Mouse (Mus musculus) kidney, adult 2 months (tissue): Measurements from ENCODE around the gene Ern1. TPM values are rescaled to one million over a fixed set of nuclear protein-coding genes. Genes with fewer than 3 reads are reported as not detected.

Experiments
- DNase-seq: peaks from one replicate; pipeline ENCODE4 v3.0.0; 2021
- H3K27ac ChIP-seq: fragments of 200-500 bp; 2 replicates; pipeline ENCODE4 v1.5.1; 2012; ENCODE audit warnings: low read depth, low read length, control low read depth, inconsistent platforms; ENCODE audit not compliant: insufficient read depth
- H3K27me3 ChIP-seq: fragments of 200-500 bp; replicated peaks from 2 replicates; pipeline ENCODE4 v1.6.1; 2012; ENCODE audit warnings: mild to moderate bottlenecking, moderate library complexity, low read length, inconsistent platforms; ENCODE audit not compliant: control insufficient read depth, insufficient read depth
- H3K36me3 ChIP-seq: fragments of 200-500 bp; 2 replicates; pipeline ENCODE4 v1.6.1; 2012; ENCODE audit warnings: mild to moderate bottlenecking, moderate library complexity, low read length, inconsistent platforms; ENCODE audit not compliant: control insufficient read depth, insufficient read depth
- H3K4me1 ChIP-seq: fragments of 200-500 bp; 2 replicates; pipeline ENCODE4 v1.6.1; 2011; ENCODE audit warnings: low read length; ENCODE audit not compliant: control insufficient read depth, insufficient read depth
- H3K4me3 ChIP-seq: fragments of 200-500 bp; 2 replicates; pipeline ENCODE4 v1.5.1; 2011; ENCODE audit warnings: mild to moderate bottlenecking, low read depth, low read length, control low read depth; ENCODE audit not compliant: insufficient read depth
- CTCF ChIP-seq: fragments of 200-500 bp; conservative IDR thresholded peaks from 2 replicates; pipeline ENCODE4 v1.5.1; 2011; ENCODE audit warnings: low read depth, mild to moderate bottlenecking, control low read depth, low read length, moderate library complexity, mixed read lengths; ENCODE audit not compliant: insufficient read depth, insufficient read length
- POLR2A ChIP-seq: fragments of 200-500 bp; IDR thresholded peaks from one replicate; pipeline ENCODE4 v1.6.1; 2011; ENCODE audit warnings: low read depth, low read length, control low read depth
- WGBS: fragments of 180-500 bp; shearing (Covaris S2); methylation state at CpG from one replicate; pipeline ENCODE4 v1.1.7; 2018; 5-methylcytosine and 5-hydroxymethylcytosine counted together
- polyA plus RNA-seq: library from polyadenylated mRNA; depleted of rRNA; stranded (reverse); fragments of >200 nt; gene quantifications from 2 replicates; pipeline ENCODE4 v1.2.3, GENCODE M21; 2012

Ern1 gene
- polyA plus RNA-seq, 1 experiment = 12.6 TPM

GRCm38 (mm10) chr11:106481651-106482050 is 6.0 kb downstream of the Ern1 start:
- WGBS = 62% methylated on average over 4 of the region's 4 CpGs
- no peak for TF ChIP-seq POLR2A
- no peak for TF ChIP-seq CTCF
- Histone ChIP-seq H3K27ac (no peak overlapping the region), H3K27me3 (no peaks in the 10 kb centered on the region), H3K4me1 (peaks cover 11% of the 10 kb centered on the region), H3K36me3 (no peaks in the 10 kb centered on the region), H3K4me3 (no peak overlapping the region)
- no peak for DNase-seq

GRCm38 (mm10) chr11:106480530-106480885 is 7.1 kb downstream of the Ern1 start:
- Histone ChIP-seq H3K27ac (no peak overlapping the region), H3K4me1 (peaks cover 9% of the 10 kb centered on the region), H3K27me3 (no peaks in the 10 kb centered on the region), H3K4me3 (no peak overlapping the region), H3K36me3 (no peaks in the 10 kb centered on the region)
- TF ChIP-seq CTCF (no peak), POLR2A (no peak)
- WGBS = 69% methylated on average over 3 of the region's 3 CpGs
- DNase-seq = no peak

- DNase-seq = peak; percentile 48
- Histone ChIP-seq H3K36me3 (no peaks in the 10 kb centered on the region), H3K27me3 (no peaks in the 10 kb centered on the region), H3K27ac (no peak overlapping the region), H3K4me3 (no peak overlapping the region), H3K4me1 (peaks cover 9% of the 10 kb centered on the region)
- TF ChIP-seq POLR2A (no peak), CTCF (no peak)
- WGBS = 52% methylated on average over 9 of the region's 9 CpGs
Measured at GRCm38 (mm10) chr11:106479619-106480529, 7.8 kb downstream of the Ern1 start.

GRCm38 (mm10) chr11:106478745-106479144 is 8.9 kb downstream of the Ern1 start:
- no peak overlapping the region for H3K27ac ChIP-seq
- H3K4me3 ChIP-seq = no peak overlapping the region
- DNase-seq = no peak
- H3K36me3 ChIP-seq = no peaks in the 10 kb centered on the region
- TF ChIP-seq CTCF (no peak), POLR2A (no peak)
- no peaks in the 10 kb centered on the region for H3K27me3 ChIP-seq
- H3K4me1 ChIP-seq = peaks cover 9% of the 10 kb centered on the region
- 64% methylated on average over 1 of the region's 1 CpGs for WGBS

- Histone ChIP-seq H3K36me3 (no peaks in the 10 kb centered on the region), H3K27ac (no peak overlapping the region), H3K27me3 (no peaks in the 10 kb centered on the region), H3K4me1 (peaks cover 9% of the 10 kb centered on the region), H3K4me3 (no peak overlapping the region)
- TF ChIP-seq CTCF = no peak
- 96% methylated on average over 4 of the region's 4 CpGs for WGBS
- no peak for DNase-seq
Measured at GRCm38 (mm10) chr11:106477505-106478160, 10.0 kb downstream of the Ern1 start.

- no peak for DNase-seq
- H3K27me3 ChIP-seq = no peaks in the 10 kb centered on the region
- WGBS = 77% methylated on average over 1 of the region's 1 CpGs
Measured at GRCm38 (mm10) chr11:106475309-106475708, 12.3 kb downstream of the Ern1 start.

GRCm38 (mm10) chr11:106471629-106472028 is 16.0 kb downstream of the Ern1 start:
- Histone ChIP-seq H3K4me3 (no peak overlapping the region), H3K27ac (no peak overlapping the region), H3K4me1 (no peaks in the 10 kb centered on the region; the same call in 1 of the 2 replicates), H3K27me3 (no peaks in the 10 kb centered on the region), H3K36me3 (no peaks in the 10 kb centered on the region)
- TF ChIP-seq POLR2A = no peak
- TF ChIP-seq CTCF = no peak
- no peak for DNase-seq
- 100% methylated on average over 1 of the region's 1 CpGs for WGBS

More at GRCm38 (mm10) chr11:106475309-106475708, 12.3 kb downstream of the Ern1 start:
- TF ChIP-seq POLR2A = no peak
- no peak for TF ChIP-seq CTCF
- Histone ChIP-seq H3K36me3 (no peaks in the 10 kb centered on the region), H3K4me3 (no peak overlapping the region), H3K4me1 (peaks cover 9% of the 10 kb centered on the region), H3K27ac (no peak overlapping the region)
